30 mouse cellular contexts compared by ENCODE assay signal in genomic region chr11:67808051-67808450, GRCm38 (mm10). TPM values are rescaled to one million over a fixed set of nuclear protein-coding genes. Genes with fewer than 3 reads are reported as not detected.
DNase-seq lines count a peak whose midpoint lies in the region; ATAC-seq and TF ChIP-seq lines count a peak whose summit lies in the region.
"Had no signal": no experiment of that assay in that cellular context is flagged by ENCODE, and none has a peak within 500 bp of the region (broad histone marks: within the 10 kb centered on the region; RNA-seq: fewer than 3 reads in every experiment).

No protein-coding gene starts in this region.

- H3K27ac ChIP-seq in cerebellum, adult 2 months (ENCODE audit: insufficient read depth, low read length): no peak overlapping the region
- H3K27ac ChIP-seq in heart, postnatal 0 days (ENCODE audit: low read depth): no peak overlapping the region
- H3K27ac ChIP-seq in midbrain, embryonic 15.5 days: no peak overlapping the region
- H3K27ac ChIP-seq: embryonic facial prominence, embryonic 13.5 days; forebrain, embryonic 12.5 days; hindbrain, embryonic 14.5 days; intestine, embryonic 15.5 days; liver, embryonic 13.5 days had no signal

- H3K4me2 ChIP-seq in heart, postnatal 0 days (ENCODE audit: low read depth, low read length): no peak overlapping the region
- no peak overlapping the region for H3K4me2 ChIP-seq in midbrain, embryonic 15.5 days
- H3K4me2 ChIP-seq: embryonic facial prominence, embryonic 13.5 days; forebrain, embryonic 12.5 days; hindbrain, embryonic 14.5 days; intestine, embryonic 15.5 days; liver, embryonic 13.5 days; midbrain, embryonic 11.5 days had no signal

- no peak overlapping the region for H3K4me3 ChIP-seq in cerebellum, adult 2 months (replicated peaks; ENCODE audit: insufficient read depth, low read depth, low read length)
- no peak overlapping the region for H3K4me3 ChIP-seq in heart, postnatal 0 days (ENCODE audit: low read depth, low read length)
- H3K4me3 ChIP-seq in midbrain, embryonic 15.5 days: no peak overlapping the region
- H3K4me3 ChIP-seq: embryonic facial prominence, embryonic 13.5 days; erythroblast, embryonic 14.5 days; forebrain, embryonic 12.5 days; intestine, embryonic 15.5 days; liver, embryonic 13.5 days had no signal

- no peak overlapping the region for H3K9ac ChIP-seq in heart, postnatal 0 days (replicated peaks; ENCODE audit: low read depth, low read length)
- no peak overlapping the region for H3K9ac ChIP-seq in midbrain, embryonic 15.5 days
- H3K9ac ChIP-seq: embryonic facial prominence, embryonic 13.5 days; forebrain, embryonic 12.5 days; hindbrain, embryonic 14.5 days; intestine, embryonic 15.5 days; liver, embryonic 13.5 days had no signal

- TF ChIP-seq POLR2A in cerebellum, adult 2 months (IDR thresholded peaks at IDR 0.05; ENCODE audit: borderline replicate concordance, insufficient read depth, low read length): no peak

- no peaks in the 10 kb centered on the region for H3K27me3 ChIP-seq in cerebellum, adult 2 months (ENCODE audit: control insufficient read depth, insufficient read depth, low read length)
- no peaks in the 10 kb centered on the region for H3K27me3 ChIP-seq in heart, postnatal 0 days (ENCODE audit: control insufficient read depth, insufficient read depth, low read length)
- H3K27me3 ChIP-seq in midbrain, embryonic 15.5 days (replicated peaks): no peaks in the 10 kb centered on the region
- H3K27me3 ChIP-seq: embryonic facial prominence, embryonic 13.5 days; forebrain, embryonic 12.5 days; intestine, embryonic 15.5 days; liver, embryonic 13.5 days had no signal

- intact Hi-C loops in heart, postnatal 10 days (cut with DNase I): no loop called here
- intact Hi-C loops in left cerebral cortex, postnatal 14 days (cut with DNase I): loop anchor here (10.0 kb wide), 1 partner anchor 703 kb away; no protein-coding TSS in a partner anchor
- intact Hi-C loops in left cerebral cortex, postnatal 4 days (cut with DNase I): no loop called here

- peaks cover 26% of the 10 kb centered on the region for H3K36me3 ChIP-seq in heart, postnatal 0 days (replicated peaks; ENCODE audit: control insufficient read depth, insufficient read depth, low read length)
- no peaks in the 10 kb centered on the region for H3K36me3 ChIP-seq in midbrain, embryonic 15.5 days (replicated peaks)
- H3K36me3 ChIP-seq: embryonic facial prominence, embryonic 13.5 days; forebrain, embryonic 12.5 days; intestine, embryonic 15.5 days; liver, embryonic 13.5 days had no signal

- no peak for TF ChIP-seq EP300 in heart, postnatal 0 days (IDR thresholded peaks at IDR 0.05; ENCODE audit: low read depth)

- no peak for DNase-seq in cerebellum, adult 2 months
- no peak for DNase-seq in cerebellum, adult 11-12 months
- no peak for DNase-seq in heart, postnatal 0 days (ENCODE audit: low spot score)
- no peak for DNase-seq in heart, postnatal 10 days
- peak; percentile 39 to 47 for DNase-seq in left cerebral cortex, postnatal 14 days (ENCODE audit: low spot score in 2 of 2)
- DNase-seq in left cerebral cortex, postnatal 4 days: no peak
- DNase-seq in NIH3T3 (ENCODE audit: low read depth): peak; percentile 4
- DNase-seq: adrenal gland, postnatal 14 days; embryo, embryonic 11 days; gastrocnemius, postnatal 25 days; heart, adult 18-20 months; heart, postnatal 4 days; kidney, postnatal 25 days; liver, embryonic 13.5 days; lung, adult 2 months; lung, postnatal 14 days had no signal

- TF ChIP-seq CTCF in cerebellum, adult 2 months (IDR thresholded peaks at IDR 0.05; ENCODE audit: borderline replicate concordance, insufficient read depth, low read depth, low read length): peak; percentile 17; the same call in 1 of the 2 replicates
- TF ChIP-seq CTCF in heart, postnatal 0 days (IDR thresholded peaks at IDR 0.05; ENCODE audit: low read depth): peak; percentile 64

- ATAC-seq in heart, postnatal 0 days (ENCODE audit: insufficient read depth, low read depth): no peak
- ATAC-seq in midbrain, embryonic 15.5 days (replicated peaks): no peak
- ATAC-seq: intestine, embryonic 15.5 days had no signal

- H3K9me3 ChIP-seq in heart, postnatal 0 days (replicated peaks; ENCODE audit: control insufficient read depth, low read length): no peaks in the 10 kb centered on the region
- no peaks in the 10 kb centered on the region for H3K9me3 ChIP-seq in midbrain, embryonic 15.5 days
- H3K9me3 ChIP-seq: embryonic facial prominence, embryonic 13.5 days; forebrain, embryonic 12.5 days; intestine, embryonic 15.5 days; liver, embryonic 13.5 days had no signal

- H3K4me1 ChIP-seq in cerebellum, adult 2 months (ENCODE audit: control insufficient read depth, insufficient read depth, low read length): no peaks in the 10 kb centered on the region
- peaks cover 6% of the 10 kb centered on the region; the same call in 1 of the 2 replicates for H3K4me1 ChIP-seq in heart, postnatal 0 days (ENCODE audit: control insufficient read depth, insufficient read depth)
- H3K4me1 ChIP-seq in midbrain, embryonic 15.5 days: no peaks in the 10 kb centered on the region
- H3K4me1 ChIP-seq: embryonic facial prominence, embryonic 13.5 days; forebrain, embryonic 12.5 days; intestine, embryonic 15.5 days; liver, embryonic 13.5 days had no signal

- 70% methylated on average over 5 of the region's 5 CpGs for WGBS in cerebellum, adult 2 months
- WGBS in heart, postnatal 0 days: 54% methylated on average over 5 of the region's 5 CpGs
- 82% methylated on average over 5 of the region's 5 CpGs for WGBS in midbrain, embryonic 15.5 days

RNA-seq across cellular contexts. Expression of gene Dhrs7c, which starts 10.1 kb away (rescaled TPM):
- polyA plus RNA-seq in cerebellum, adult 2 months (2012; rRNA removed): 0.10 TPM in 1 of 2 replicates, not detected in the other
- total RNA-seq in heart, postnatal 0 days (2014; rRNA removed; ENCODE audit: low replicate concordance): 148 TPM in 2 replicates
- 92.5 and 94.9 TPM in 2 replicates for polyA plus RNA-seq in heart, postnatal 0 days (2015; fragmentation: Nextera tagmentation; extraction: Ambion mirVana)
- 100 to 1,000 TPM; 216 to 229 TPM for total RNA-seq in heart, postnatal 10 days (2021)
- 1 to 10 TPM in 1 of 2 experiments, under 1 TPM in 1; 0.30 to 1.2 TPM for total RNA-seq in left cerebral cortex, postnatal 14 days (2021)
- total RNA-seq in left cerebral cortex, postnatal 4 days (2021): under 1 TPM in 1 of 2 experiments, not detected in 1; 0.98 TPM
- polyA plus RNA-seq in midbrain, embryonic 15.5 days (2015; fragmentation: Nextera tagmentation; extraction: Ambion mirVana): not detected in 2 replicates
- total RNA-seq: adrenal gland, postnatal 14 days; layer of hippocampus, adult 8-10 months; megakaryocyte progenitor cell, adult 5-6 weeks had no signal
- polyA plus RNA-seq: erythroblast, embryonic 14.5 days; forebrain, embryonic 12.5 days; hindbrain, embryonic 14.5 days; kidney, embryonic 14.5 days; liver, embryonic 13.5 days; midbrain, embryonic 11.5 days had no signal

RNA-seq across cellular contexts. Expression of gene Gsg1l2, which starts 33.6 kb away (rescaled TPM):
- polyA plus RNA-seq in cerebellum, adult 2 months (2012; rRNA removed): not detected in 2 replicates
- total RNA-seq in heart, postnatal 0 days (2014; rRNA removed; ENCODE audit: low replicate concordance): not detected in 2 replicates
- polyA plus RNA-seq in heart, postnatal 0 days (2015; fragmentation: Nextera tagmentation; extraction: Ambion mirVana): not detected in 2 replicates
- total RNA-seq in heart, postnatal 10 days (2021): not detected
- not detected for total RNA-seq in left cerebral cortex, postnatal 14 days (2021)
- not detected for total RNA-seq in left cerebral cortex, postnatal 4 days (2021)
- not detected in 2 replicates for polyA plus RNA-seq in midbrain, embryonic 15.5 days (2015; fragmentation: Nextera tagmentation; extraction: Ambion mirVana)
- total RNA-seq: adrenal gland, postnatal 14 days; gastrocnemius, postnatal 25 days; heart, adult 18-20 months; heart, postnatal 4 days; layer of hippocampus, adult 8-10 months; megakaryocyte progenitor cell, adult 5-6 weeks had no signal
- polyA plus RNA-seq: embryonic facial prominence, embryonic 13.5 days; erythroblast, embryonic 14.5 days; forebrain, embryonic 12.5 days; heart, embryonic 14.5 days; hindbrain, embryonic 14.5 days; intestine, embryonic 15.5 days; kidney, embryonic 14.5 days; limb, embryonic 14.5 days; liver, embryonic 13.5 days; lung, adult 2 months; midbrain, embryonic 11.5 days; neural tube, embryonic 11.5 days; thymus, postnatal 0 days had no signal

RNA-seq across cellular contexts. Expression of gene Glp2r, which starts 37.1 kb away (rescaled TPM):
- polyA plus RNA-seq in cerebellum, adult 2 months (2012; rRNA removed): 0.03 TPM in 2 replicates
- not detected in 2 replicates for total RNA-seq in heart, postnatal 0 days (2014; rRNA removed; ENCODE audit: low replicate concordance)
- polyA plus RNA-seq in heart, postnatal 0 days (2015; fragmentation: Nextera tagmentation; extraction: Ambion mirVana): not detected in 2 replicates
- not detected for total RNA-seq in heart, postnatal 10 days (2021)
- total RNA-seq in left cerebral cortex, postnatal 14 days (2021): 1 to 10 TPM; 1.8 to 1.9 TPM
- total RNA-seq in left cerebral cortex, postnatal 4 days (2021): under 1 TPM; 0.30 to 0.34 TPM
- polyA plus RNA-seq in midbrain, embryonic 15.5 days (2015; fragmentation: Nextera tagmentation; extraction: Ambion mirVana): 0.04 TPM in 2 replicates
- total RNA-seq: adrenal gland, postnatal 14 days; heart, adult 18-20 months; heart, postnatal 4 days; megakaryocyte progenitor cell, adult 5-6 weeks had no signal
- polyA plus RNA-seq: embryonic facial prominence, embryonic 13.5 days; erythroblast, embryonic 14.5 days; forebrain, embryonic 12.5 days; heart, embryonic 14.5 days; hindbrain, embryonic 14.5 days; kidney, embryonic 14.5 days; lung, adult 2 months; midbrain, embryonic 11.5 days; neural tube, embryonic 11.5 days had no signal

Comparison
In these comparisons a context has a peak if more than half of its experiments do, and no peak if none do; other contexts are left out.
1. DNase-seq: peak in left cerebral cortex, postnatal 14 days (2 of 2) and NIH3T3 (single experiment); none in cerebellum, adult 2 months (0 of 2), cerebellum, adult 11-12 months (single experiment), heart, postnatal 0 days (single experiment), heart, postnatal 10 days (0 of 2) and left cerebral cortex, postnatal 4 days (single experiment).
2. RNA of gene Dhrs7c, which starts 10.1 kb away (total RNA-seq): 216 to 229 TPM in heart, postnatal 10 days and 148 TPM in heart, postnatal 0 days; 0.30 to 1.2 TPM in left cerebral cortex, postnatal 14 days and 0.98 TPM in left cerebral cortex, postnatal 4 days; every median in the first group is over 10 times any median in the second.